8 mouse cellular contexts compared by ENCODE assay signal in genomic region chr1:138843361-138844091, GRCm38 (mm10). TPM values are rescaled to one million over a fixed set of nuclear protein-coding genes. Genes with fewer than 3 reads are reported as not detected.
A peak's percentile ranks its signal among the peaks of the same experiment; 100 is the strongest.
DNase-seq lines count a peak whose midpoint lies in the region; ATAC-seq and TF ChIP-seq lines count a peak whose summit lies in the region.

No protein-coding gene starts in this region.

- 1% methylated on average over 35 of the region's 35 CpGs for WGBS in kidney, postnatal 0 days
- under 1% methylated on average over 35 of the region's 35 CpGs for WGBS in forebrain, embryonic 15.5 days
- WGBS in limb, embryonic 13.5 days = under 1% methylated on average over 35 of the region's 35 CpGs
- WGBS in neural tube, embryonic 12.5 days = under 1% methylated on average over 35 of the region's 35 CpGs

- H3K9ac ChIP-seq in kidney, postnatal 0 days (ENCODE audit: low read depth, low read length) = no peak overlapping the region
- H3K9ac ChIP-seq in MEL (ENCODE audit: control insufficient read depth, low read depth, low read length, poor library complexity, severe bottlenecking) = peak overlapping the region; percentile 83
- peak overlapping the region; percentile 35 for H3K9ac ChIP-seq in forebrain, embryonic 15.5 days (replicated peaks)
- H3K9ac ChIP-seq in limb, embryonic 13.5 days = peak overlapping the region; percentile 79
- H3K9ac ChIP-seq in neural tube, embryonic 12.5 days = no peak overlapping the region

- H3K27me3 ChIP-seq in kidney, postnatal 0 days (ENCODE audit: insufficient read depth, low read length) = peaks cover 62% of the 10 kb centered on the region
- H3K27me3 ChIP-seq in MEL (ENCODE audit: control insufficient read depth in 1 of 2, insufficient read depth in 2 of 2, low read length in 2 of 2) = no peaks in the 10 kb centered on the region
- peaks cover 41% of the 10 kb centered on the region for H3K27me3 ChIP-seq in forebrain, embryonic 15.5 days
- H3K27me3 ChIP-seq in limb, embryonic 13.5 days = peaks cover 50% of the 10 kb centered on the region
- H3K27me3 ChIP-seq in neural tube, embryonic 12.5 days (replicated peaks) = peaks cover 85% of the 10 kb centered on the region

- H3K9me3 ChIP-seq in kidney, postnatal 0 days (replicated peaks; ENCODE audit: low read length) = no peaks in the 10 kb centered on the region
- H3K9me3 ChIP-seq in MEL (replicated peaks; ENCODE audit: insufficient read depth, low read length) = no peaks in the 10 kb centered on the region
- H3K9me3 ChIP-seq in forebrain, embryonic 15.5 days = no peaks in the 10 kb centered on the region
- no peaks in the 10 kb centered on the region for H3K9me3 ChIP-seq in limb, embryonic 13.5 days
- H3K9me3 ChIP-seq in neural tube, embryonic 12.5 days = no peaks in the 10 kb centered on the region

- peak in 1 of 2 experiments; percentile 70; a peak in 2 of 4 replicates for TF ChIP-seq POLR2A in MEL (IDR thresholded peaks at IDR 0.05; ENCODE audit: control insufficient read depth in 1 of 2, insufficient read depth in 1 of 2, low read depth in 1 of 2, low read length in 2 of 2, poor library complexity in 1 of 2)

- TF ChIP-seq CTCF in kidney, postnatal 0 days (IDR thresholded peaks at IDR 0.05; ENCODE audit: low read depth) = no peak
- TF ChIP-seq CTCF in MEL (IDR thresholded peaks at IDR 0.05 in 2 of 3, conservative IDR thresholded peaks at IDR 0.05 in 1 of 3; ENCODE audit: control insufficient read depth in 1 of 3, insufficient read depth in 1 of 3, low read depth in 2 of 3, low read length in 3 of 3, poor library complexity in 1 of 3, severe bottlenecking in 1 of 3) = no peak

- no peaks in the 10 kb centered on the region for H3K36me3 ChIP-seq in kidney, postnatal 0 days (ENCODE audit: insufficient read depth, low read length)
- H3K36me3 ChIP-seq in MEL (ENCODE audit: control insufficient read depth in 1 of 2, insufficient read depth in 2 of 2, low read length in 2 of 2) = peaks cover 0 to 2% of the 10 kb centered on the region in 2 experiments; a peak in 1 of 4 replicates
- H3K36me3 ChIP-seq in forebrain, embryonic 15.5 days = no peaks in the 10 kb centered on the region
- H3K36me3 ChIP-seq in limb, embryonic 13.5 days = no peaks in the 10 kb centered on the region
- H3K36me3 ChIP-seq in neural tube, embryonic 12.5 days = no peaks in the 10 kb centered on the region

- no peaks in the 10 kb centered on the region; the same call in 1 of the 2 replicates for H3K79me2 ChIP-seq in MEL (ENCODE audit: control insufficient read depth, insufficient read depth, low read length, poor library complexity)

- no peak for TF ChIP-seq EP300 in MEL (IDR thresholded peaks at IDR 0.05; ENCODE audit: low read depth in 1 of 2, low read length in 2 of 2)

- peak overlapping the region; percentile 53 for H3K4me2 ChIP-seq in kidney, postnatal 0 days (ENCODE audit: low read length)
- H3K4me2 ChIP-seq in forebrain, embryonic 15.5 days (replicated peaks) = peak overlapping the region; percentile 62
- H3K4me2 ChIP-seq in limb, embryonic 13.5 days (replicated peaks) = peak overlapping the region; percentile 81
- peak overlapping the region; percentile 61 for H3K4me2 ChIP-seq in neural tube, embryonic 12.5 days (replicated peaks)

- H3K4me3 ChIP-seq in kidney, postnatal 0 days (replicated peaks; ENCODE audit: low read depth, low read length) = peak overlapping the region; percentile 30
- H3K4me3 ChIP-seq in MEL (ENCODE audit: control insufficient read depth in 1 of 2, insufficient read depth in 1 of 2, low read depth in 2 of 2, low read length in 2 of 2) = peak overlapping the region; percentile 77 to 80
- peak overlapping the region; percentile 46 for H3K4me3 ChIP-seq in forebrain, embryonic 15.5 days
- peak overlapping the region; percentile 71 for H3K4me3 ChIP-seq in limb, embryonic 13.5 days
- peak overlapping the region; percentile 30 for H3K4me3 ChIP-seq in neural tube, embryonic 12.5 days

- DNase-seq in kidney, postnatal 0 days (ENCODE audit: low spot score) = peak; percentile 27
- DNase-seq in kidney, adult 8-10 months = no peak
- peak; percentile 62 for DNase-seq in MEL (ENCODE audit: low read depth, low spot score)
- no peak for DNase-seq in gastrocnemius, postnatal 10 days
- no peak for DNase-seq in layer of hippocampus, adult 18-20 months (ENCODE audit: low spot score in 2 of 2)

- no peak for TF ChIP-seq RAD21 in MEL (IDR thresholded peaks at IDR 0.05; ENCODE audit: low read depth, low read length)

- peaks cover 23% of the 10 kb centered on the region; the same call in 1 of the 2 replicates for H3K4me1 ChIP-seq in kidney, postnatal 0 days (replicated peaks; ENCODE audit: insufficient read depth, low read length)
- H3K4me1 ChIP-seq in MEL (ENCODE audit: control insufficient read depth in 1 of 2, insufficient read depth in 2 of 2, low read length in 2 of 2) = no peaks in the 10 kb centered on the region
- H3K4me1 ChIP-seq in forebrain, embryonic 15.5 days = peaks cover 45% of the 10 kb centered on the region
- peaks cover 37% of the 10 kb centered on the region for H3K4me1 ChIP-seq in limb, embryonic 13.5 days
- peaks cover 36% of the 10 kb centered on the region for H3K4me1 ChIP-seq in neural tube, embryonic 12.5 days

- H3K27ac ChIP-seq in kidney, postnatal 0 days = no peak overlapping the region
- peak overlapping the region; percentile 57 for H3K27ac ChIP-seq in MEL (ENCODE audit: control insufficient read depth, low read depth, low read length)
- peak overlapping the region; percentile 72 for H3K27ac ChIP-seq in forebrain, embryonic 15.5 days (replicated peaks)
- peak overlapping the region; percentile 92 for H3K27ac ChIP-seq in limb, embryonic 13.5 days
- H3K27ac ChIP-seq in neural tube, embryonic 12.5 days = no peak overlapping the region

- no peak for ATAC-seq in kidney, postnatal 0 days (replicated peaks; ENCODE audit: low FRiP score, low read depth)
- ATAC-seq in forebrain, embryonic 15.5 days (replicated peaks) = peak; percentile 49
- no peak; the same call in 1 of the 2 replicates for ATAC-seq in limb, embryonic 13.5 days (ENCODE audit: low FRiP score, low read depth)
- ATAC-seq in neural tube, embryonic 12.5 days (ENCODE audit: low FRiP score, low read depth) = no peak

TF ChIP-seq in MEL, 35 proteins besides CTCF, POLR2A, EP300 and RAD21:
- peak; percentile 56; the same call in 1 of the 2 replicates for TF ChIP-seq TBP (IDR thresholded peaks at IDR 0.05; ENCODE audit: low read depth, low read length)
- TF ChIP-seq MYC (IDR thresholded peaks at IDR 0.05; ENCODE audit: low read depth, low read length) = peak; percentile 48; the same call in 1 of the 2 replicates
- 0 out of 2 replicates have a peak, but pooled peaks have one; percentile 18 for TF ChIP-seq BHLHE40 (IDR thresholded peaks at IDR 0.05; ENCODE audit: borderline replicate concordance, low read depth, low read length)
- no peak for TF ChIP-seq TAL1 (IDR thresholded peaks at IDR 0.05; ENCODE audit: low read length)
- TF ChIP-seq CHD2 (IDR thresholded peaks at IDR 0.05; ENCODE audit: low read length) = peak; percentile 35; the same call in 1 of the 2 replicates
- peak; percentile 77 for TF ChIP-seq MXI1 (IDR thresholded peaks at IDR 0.05; ENCODE audit: low read depth, low read length)

RNA-seq across cellular contexts. Expression of gene Lhx9, which starts 4.9 kb away (rescaled TPM):
- polyA plus RNA-seq in kidney, postnatal 0 days (2015; fragmentation: Nextera tagmentation; extraction: Ambion mirVana) = 0.10 TPM in 1 of 2 replicates, not detected in the other
- total RNA-seq in MEL (2012; rRNA removed) = 0.19 and 0.46 TPM in 2 replicates
- polyA plus RNA-seq in MEL (2012; ENCODE audit: insufficient read depth in 1 of 2, insufficient read length in 2 of 2, low read depth in 1 of 2, low replicate concordance in 2 of 2, missing spikeins in 1 of 2) = under 1 TPM in 1 of 2 experiments, not detected in 1; 0.77 TPM
- polyA plus RNA-seq in forebrain, embryonic 15.5 days (2015; fragmentation: Nextera tagmentation; extraction: Ambion mirVana) = 20.6 and 25.2 TPM in 2 replicates
- 34.5 and 40.2 TPM in 2 replicates for polyA plus RNA-seq in limb, embryonic 13.5 days (2015; fragmentation: Nextera tagmentation; extraction: Ambion mirVana)
- 6.6 and 9.0 TPM in 2 replicates for polyA plus RNA-seq in neural tube, embryonic 12.5 days (2016; fragmentation: Nextera tagmentation; extraction: Ambion mirVana)
- not detected for total RNA-seq in gastrocnemius, postnatal 10 days (2021)
- total RNA-seq in layer of hippocampus, adult 18-20 months (2021) = 10 to 100 TPM; 15.0 to 15.5 TPM

RNA-seq across cellular contexts. Expression of gene 2310009B15Rik, which starts 13.1 kb away (rescaled TPM):
- 64.6 and 74.4 TPM in 2 replicates for polyA plus RNA-seq in kidney, postnatal 0 days (2015; fragmentation: Nextera tagmentation; extraction: Ambion mirVana)
- total RNA-seq in MEL (2012; rRNA removed) = 10.4 and 12.3 TPM in 2 replicates
- polyA plus RNA-seq in MEL (2012; ENCODE audit: insufficient read depth in 1 of 2, insufficient read length in 2 of 2, low read depth in 1 of 2, low replicate concordance in 2 of 2, missing spikeins in 1 of 2) = 10 to 100 TPM in 1 of 2 experiments, not detected in 1; 19.3 TPM
- 29.7 and 35.5 TPM in 2 replicates for polyA plus RNA-seq in forebrain, embryonic 15.5 days (2015; fragmentation: Nextera tagmentation; extraction: Ambion mirVana)
- polyA plus RNA-seq in limb, embryonic 13.5 days (2015; fragmentation: Nextera tagmentation; extraction: Ambion mirVana) = 44.1 and 46.0 TPM in 2 replicates
- polyA plus RNA-seq in neural tube, embryonic 12.5 days (2016; fragmentation: Nextera tagmentation; extraction: Ambion mirVana) = 37.3 and 42.4 TPM in 2 replicates
- total RNA-seq in gastrocnemius, postnatal 10 days (2021) = 10 to 100 TPM; 18.1 to 19.8 TPM
- total RNA-seq in layer of hippocampus, adult 18-20 months (2021) = 10 to 100 TPM; 21.9 to 23.9 TPM

Comparison
In these comparisons a context has a peak if more than half of its experiments do, and no peak if none do; other contexts are left out.
1. DNase-seq: peak in kidney, postnatal 0 days (single experiment) and MEL (single experiment); none in kidney, adult 8-10 months (0 of 2), gastrocnemius, postnatal 10 days (single experiment) and layer of hippocampus, adult 18-20 months (0 of 2).
2. H3K27ac ChIP-seq: peak in MEL (single experiment), forebrain, embryonic 15.5 days (single experiment) and limb, embryonic 13.5 days (single experiment); none in kidney, postnatal 0 days (single experiment) and neural tube, embryonic 12.5 days (single experiment).
3. H3K9ac ChIP-seq: peak in MEL (single experiment), forebrain, embryonic 15.5 days (single experiment) and limb, embryonic 13.5 days (single experiment); none in kidney, postnatal 0 days (single experiment) and neural tube, embryonic 12.5 days (single experiment).
4. Peak in every context shown above with its lines, with median percentiles within 50 percentile points of each other: H3K4me2 ChIP-seq and H3K4me3 ChIP-seq.